In genomic region chr5:48500204-48500603, GRCm38 (mm10) we compare ENCODE assay signal across 24 mouse cellular contexts.
A peak's percentile ranks its signal among the peaks of the same experiment; 100 is the strongest.
DNase-seq lines count a peak whose midpoint lies in the region; ATAC-seq lines count a peak whose summit lies in the region.
"Had no signal": no experiment of that assay in that cellular context is flagged by ENCODE, and none has a peak within 500 bp of the region (broad histone marks: within the 10 kb centered on the region; RNA-seq: fewer than 3 reads in every experiment).

No protein-coding gene starts in this region.

- no peak overlapping the region for H3K4me3 ChIP-seq in kidney, embryonic 15.5 days (replicated peaks)
- H3K4me3 ChIP-seq in intestine, embryonic 16.5 days (ENCODE audit: low read length), result no peak overlapping the region
- no peak overlapping the region for H3K4me3 ChIP-seq in heart, embryonic 11.5 days (ENCODE audit: low read depth, low read length)
- H3K4me3 ChIP-seq: embryonic facial prominence, embryonic 10.5 days; heart, embryonic 13.5 days; hindbrain, embryonic 13.5 days; limb, embryonic 13.5 days; liver, embryonic 12.5 days; stomach, embryonic 15.5 days had no signal

- no peaks in the 10 kb centered on the region for H3K27me3 ChIP-seq in kidney, embryonic 15.5 days
- H3K27me3 ChIP-seq in intestine, embryonic 16.5 days (replicated peaks; ENCODE audit: control insufficient read depth, insufficient read depth, low read length), result no peaks in the 10 kb centered on the region
- no peaks in the 10 kb centered on the region for H3K27me3 ChIP-seq in heart, embryonic 11.5 days (ENCODE audit: control insufficient read depth, insufficient read depth, low read length)
- H3K27me3 ChIP-seq: heart, embryonic 13.5 days; hindbrain, embryonic 13.5 days; limb, embryonic 13.5 days; liver, embryonic 12.5 days; stomach, embryonic 15.5 days had no signal

- H3K36me3 ChIP-seq in kidney, embryonic 15.5 days, result no peaks in the 10 kb centered on the region
- no peaks in the 10 kb centered on the region for H3K36me3 ChIP-seq in intestine, embryonic 16.5 days (ENCODE audit: control insufficient read depth, insufficient read depth, low read length)
- no peaks in the 10 kb centered on the region for H3K36me3 ChIP-seq in heart, embryonic 11.5 days (ENCODE audit: control insufficient read depth, insufficient read depth, low read length)
- H3K36me3 ChIP-seq: embryonic facial prominence, embryonic 10.5 days; heart, embryonic 13.5 days; hindbrain, embryonic 13.5 days; limb, embryonic 13.5 days; liver, embryonic 12.5 days; stomach, embryonic 15.5 days had no signal

- ATAC-seq in kidney, embryonic 15.5 days (replicated peaks; ENCODE audit: low FRiP score), result peak; percentile 40; the same call in 1 of the 2 replicates
- ATAC-seq in intestine, embryonic 16.5 days, result peak; percentile 60
- ATAC-seq in heart, embryonic 11.5 days (replicated peaks; ENCODE audit: insufficient number of reproducible peaks, low FRiP score, low TSS enrichment), result no peak
- ATAC-seq: forebrain, postnatal 0 days; inflammation-experienced regulatory T-cells, adult 6 months; liver, embryonic 12.5 days had no signal

- 48% methylated on average over 5 of the region's 5 CpGs for WGBS in kidney, embryonic 15.5 days
- 36% methylated on average over 5 of the region's 5 CpGs for WGBS in intestine, embryonic 16.5 days
- 32% methylated on average over 5 of the region's 5 CpGs for WGBS in heart, embryonic 11.5 days (ENCODE audit: insufficient replicate concordance)

- H3K4me2 ChIP-seq in kidney, embryonic 15.5 days, result no peak overlapping the region
- no peak overlapping the region for H3K4me2 ChIP-seq in intestine, embryonic 16.5 days (ENCODE audit: low read depth, low read length)
- H3K4me2 ChIP-seq in heart, embryonic 11.5 days, result no peak overlapping the region
- H3K4me2 ChIP-seq: heart, embryonic 13.5 days; hindbrain, embryonic 13.5 days; limb, embryonic 13.5 days; liver, embryonic 12.5 days; midbrain, embryonic 11.5 days; stomach, embryonic 15.5 days had no signal

- H3K9me3 ChIP-seq in kidney, embryonic 15.5 days (replicated peaks), result no peaks in the 10 kb centered on the region
- no peaks in the 10 kb centered on the region for H3K9me3 ChIP-seq in intestine, embryonic 16.5 days (ENCODE audit: control insufficient read depth, low read length)
- no peaks in the 10 kb centered on the region for H3K9me3 ChIP-seq in heart, embryonic 11.5 days (replicated peaks; ENCODE audit: control insufficient read depth, low read length)
- H3K9me3 ChIP-seq: embryonic facial prominence, embryonic 10.5 days; heart, embryonic 13.5 days; hindbrain, embryonic 13.5 days; limb, embryonic 13.5 days; liver, embryonic 12.5 days; stomach, embryonic 15.5 days had no signal

- H3K4me1 ChIP-seq in kidney, embryonic 15.5 days, result no peaks in the 10 kb centered on the region
- no peaks in the 10 kb centered on the region for H3K4me1 ChIP-seq in intestine, embryonic 16.5 days (ENCODE audit: control insufficient read depth, insufficient read depth, low read length)
- H3K4me1 ChIP-seq in heart, embryonic 11.5 days (ENCODE audit: control insufficient read depth, insufficient read depth, low read length), result no peaks in the 10 kb centered on the region
- H3K4me1 ChIP-seq: embryonic facial prominence, embryonic 10.5 days; heart, embryonic 13.5 days; hindbrain, embryonic 13.5 days; limb, embryonic 13.5 days; liver, embryonic 12.5 days; stomach, embryonic 15.5 days had no signal

- no peak overlapping the region for H3K9ac ChIP-seq in kidney, embryonic 15.5 days
- no peak overlapping the region for H3K9ac ChIP-seq in intestine, embryonic 16.5 days (ENCODE audit: low read depth, low read length)
- H3K9ac ChIP-seq in heart, embryonic 11.5 days (ENCODE audit: low read depth, low read length), result no peak overlapping the region
- H3K9ac ChIP-seq: forebrain, postnatal 0 days; heart, embryonic 13.5 days; hindbrain, embryonic 13.5 days; limb, embryonic 13.5 days; liver, embryonic 12.5 days; stomach, embryonic 15.5 days had no signal

- DNase-seq in adrenal gland, adult (ENCODE audit: inconsistent age in 2 of 2, low spot score in 1 of 2), result peak; percentile 18 to 59
- no peak for DNase-seq in adrenal gland, postnatal 25 days
- no peak for DNase-seq in kidney, adult 8-10 months
- DNase-seq in layer of hippocampus, adult 18-20 months (ENCODE audit: low spot score in 2 of 2), result no peak
- DNase-seq: cerebellum, adult 11-12 months; cerebellum, postnatal 10 days; forebrain, postnatal 0 days; gastrocnemius, postnatal 14 days; heart, adult 11 months; heart, postnatal 14 days; lung, adult 18-20 months; lung, postnatal 10 days; thymus, postnatal 36 days had no signal

- no peak overlapping the region for H3K27ac ChIP-seq in kidney, embryonic 15.5 days
- H3K27ac ChIP-seq in intestine, embryonic 16.5 days (ENCODE audit: low read length), result no peak overlapping the region
- no peak overlapping the region for H3K27ac ChIP-seq in heart, embryonic 11.5 days (ENCODE audit: low read depth, low read length)
- H3K27ac ChIP-seq: embryonic facial prominence, embryonic 10.5 days; heart, embryonic 13.5 days; hindbrain, embryonic 13.5 days; limb, embryonic 13.5 days; liver, embryonic 12.5 days; stomach, embryonic 15.5 days had no signal

Comparison
In these comparisons a context has a peak if more than half of its experiments do, and no peak if none do; other contexts are left out.
1. DNase-seq: peak in adrenal gland, adult (2 of 2); none in adrenal gland, postnatal 25 days (single experiment), kidney, adult 8-10 months (0 of 2) and layer of hippocampus, adult 18-20 months (0 of 2).